Mouse (Mus musculus): ENCODE data around the gene Arnt2. TPM values are rescaled to one million over a fixed set of nuclear protein-coding genes. Genes with fewer than 3 reads are reported as not detected.

The Arnt2 gene
- total and polyA plus RNA-seq, 3 experiments: 0.03 to 0.27 (median 0.17) TPM

DNA sequence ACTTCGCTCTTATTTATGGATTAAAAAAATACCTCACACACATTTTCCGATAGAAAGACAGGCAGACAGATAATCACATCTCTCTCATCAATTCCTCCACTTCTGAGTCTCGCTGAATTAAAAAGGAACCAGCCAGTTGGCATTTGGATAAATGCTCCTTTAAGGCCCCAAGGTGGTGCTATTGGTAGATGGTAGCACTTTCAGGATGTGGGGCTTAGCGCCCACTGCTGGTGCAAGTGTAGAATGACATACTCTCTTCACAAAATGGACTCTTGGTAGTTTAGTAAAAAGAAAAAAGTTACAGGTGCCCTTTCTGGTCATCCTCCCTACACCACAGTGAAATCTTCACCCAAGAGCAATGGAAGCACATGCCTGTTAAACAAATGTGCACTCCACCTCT, 37.1 kb upstream of the Arnt2 start (continued):
- peak; percentile 98 to 100 for TF ChIP-seq CTCF (conservative IDR thresholded peaks at IDR 0.05 in 1 of 2, IDR thresholded peaks at IDR 0.05 in 1 of 2; ENCODE audit: low read depth in 2 of 2, low read length in 2 of 2)

DNA sequence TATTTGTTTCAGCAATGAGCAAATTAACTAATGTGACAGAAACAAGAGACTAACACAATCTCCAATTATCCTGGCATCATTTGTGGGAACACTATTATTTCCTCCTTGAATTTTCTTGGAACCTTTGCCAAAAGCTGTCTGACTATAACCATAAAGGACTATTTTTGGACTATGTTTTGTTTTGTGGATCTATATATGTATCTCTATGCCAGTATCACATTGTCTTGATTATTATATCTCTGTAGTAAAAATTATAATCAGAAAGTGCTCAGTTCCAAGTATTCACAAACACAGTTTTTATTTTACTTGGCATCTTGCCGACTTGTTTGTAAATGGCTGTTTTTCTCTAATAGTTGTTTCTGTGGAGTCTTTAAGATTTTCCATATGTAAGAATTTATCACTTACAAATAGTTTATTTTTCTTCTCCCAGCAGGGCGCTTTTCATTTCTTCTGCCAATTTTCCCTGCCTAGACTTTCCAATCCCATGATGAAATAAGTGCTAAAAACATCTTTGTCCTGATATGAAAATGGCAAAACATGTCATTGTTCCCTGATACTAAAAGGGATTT, 32.5 kb upstream of the Arnt2 start:
- no peak for DNase-seq (ENCODE audit: extremely low read depth)
- dilution Hi-C loops (cut with MboI; ENCODE audit: extremely low pct_ligation_motif_present, extremely low pct_unique_long_range_greater_than_20kb, low sequenced_read_pairs) (no loop called here), in situ Hi-C loops (cut with MboI; ENCODE audit: low pct_ligation_motif_present, low pct_unique_long_range_greater_than_20kb, low sequenced_read_pairs) (loop anchor here (25.0 kb wide), 1 partner anchor 345 kb away; no protein-coding TSS in a partner anchor)
- Histone ChIP-seq H3K9ac (ENCODE audit: insufficient read depth, low read depth) (no peak overlapping the region), H3K4me1 (ENCODE audit: control insufficient read depth in 1 of 2, insufficient read depth in 2 of 2) (no peaks in the 10 kb centered on the region), H3K79me2 (replicated peaks; ENCODE audit: control insufficient read depth, extremely low read depth, insufficient read depth, poor library complexity, severe bottlenecking) (no peaks in the 10 kb centered on the region), H3K4me2 (ENCODE audit: insufficient read depth, low read depth, poor library complexity, severe bottlenecking) (no peak overlapping the region), H3K9me3 (replicated peaks; ENCODE audit: low read length) (no peaks in the 10 kb centered on the region), H3K4me3 (replicated peaks in 1 of 3; ENCODE audit: low read depth in 2 of 3, low read length in 2 of 3, poor library complexity in 1 of 3) (no peak overlapping the region), H3K36me3 (replicated peaks in 1 of 2; ENCODE audit: control insufficient read depth in 1 of 2, insufficient read depth in 1 of 2, low read length in 1 of 2) (no peaks in the 10 kb centered on the region), H3K27me3 (replicated peaks) (no peaks in the 10 kb centered on the region), H3K27ac (ENCODE audit: insufficient read depth, low read depth) (no peak overlapping the region)
- TF ChIP-seq POLR2AphosphoS2 (IDR thresholded peaks at IDR 0.05; ENCODE audit: low read depth, low read length) (no peak), KAT2A (IDR thresholded peaks at IDR 0.05; ENCODE audit: insufficient replicate concordance, low read length) (no peak), MYC (IDR thresholded peaks at IDR 0.05; ENCODE audit: low read depth, low read length) (no peak), ELF1 (IDR thresholded peaks at IDR 0.05; ENCODE audit: low read depth, low read length) (no peak), ETS1 (conservative IDR thresholded peaks at IDR 0.05; ENCODE audit: low read depth, low read length) (no peak), MAZ (IDR thresholded peaks at IDR 0.05; ENCODE audit: low read depth, low read length) (no peak), CTCF (conservative IDR thresholded peaks at IDR 0.05 in 1 of 2, IDR thresholded peaks at IDR 0.05 in 1 of 2; ENCODE audit: low read depth in 2 of 2, low read length in 2 of 2) (no peak), BHLHE40 (IDR thresholded peaks at IDR 0.05; ENCODE audit: low read depth, low read length) (no peak), MEF2A (IDR thresholded peaks at IDR 0.05; ENCODE audit: borderline replicate concordance, low read depth, low read length) (no peak), UBTF (IDR thresholded peaks at IDR 0.05; ENCODE audit: low read depth, low read length) (no peak), SIN3A (IDR thresholded peaks at IDR 0.05; ENCODE audit: low read length) (no peak), USF2 (conservative IDR thresholded peaks at IDR 0.05; ENCODE audit: low read depth, low read length) (no peak), NELFE (IDR thresholded peaks at IDR 0.05; ENCODE audit: low read depth, low read length) (no peak), HCFC1 (IDR thresholded peaks at IDR 0.05; ENCODE audit: low read depth, low read length) (no peak), MXI1 (IDR thresholded peaks at IDR 0.05; ENCODE audit: low read depth, low read length) (no peak), GABPA (IDR thresholded peaks at IDR 0.05; ENCODE audit: insufficient replicate concordance, low read depth, low read length) (no peak)

DNA sequence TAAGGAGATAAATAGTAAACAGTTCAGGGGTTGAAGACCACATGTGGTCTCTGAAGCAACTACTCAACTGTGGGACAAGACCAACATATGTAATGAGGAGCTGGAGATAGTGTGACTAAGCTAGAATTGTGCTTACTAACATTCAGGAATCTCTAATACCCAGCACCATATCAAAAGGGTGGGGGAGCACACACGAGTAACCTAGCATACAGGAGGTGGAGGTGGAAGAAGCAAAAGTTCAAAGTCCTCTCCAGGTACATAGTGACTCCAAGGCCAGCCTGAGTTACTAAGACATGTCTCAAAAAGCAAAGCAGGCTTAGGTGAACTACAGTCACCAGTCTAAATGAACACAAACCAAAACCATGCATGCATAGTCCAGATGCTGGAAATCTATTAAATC, 29.6 kb upstream of the Arnt2 start:
- in situ Hi-C loops (cut with MboI; ENCODE audit: low pct_ligation_motif_present, low pct_unique_long_range_greater_than_20kb, low sequenced_read_pairs): loop anchor here (25.0 kb wide), 1 partner anchor 348 kb away; no protein-coding TSS in a partner anchor
- H3K9ac ChIP-seq (ENCODE audit: insufficient read depth, low read depth): no peak overlapping the region
- DNase-seq (ENCODE audit: extremely low read depth): no peak

More for the DNA sequence above, 29.6 kb upstream of the Arnt2 start:
- TF ChIP-seq ETS1 (conservative IDR thresholded peaks at IDR 0.05; ENCODE audit: low read depth, low read length) (no peak), UBTF (IDR thresholded peaks at IDR 0.05; ENCODE audit: low read depth, low read length) (no peak), GABPA (IDR thresholded peaks at IDR 0.05; ENCODE audit: insufficient replicate concordance, low read depth, low read length) (no peak), SMC3 (IDR thresholded peaks at IDR 0.05; ENCODE audit: low read depth, low read length) (no peak), CHD1 (IDR thresholded peaks at IDR 0.05; ENCODE audit: low read depth, low read length) (no peak), POLR2A (IDR thresholded peaks at IDR 0.05; ENCODE audit: low read depth, low read length) (no peak), EP300 (IDR thresholded peaks at IDR 0.05; ENCODE audit: low read length) (no peak), KAT2A (IDR thresholded peaks at IDR 0.05; ENCODE audit: insufficient replicate concordance, low read length) (no peak), MYC (IDR thresholded peaks at IDR 0.05; ENCODE audit: low read depth, low read length) (no peak), JUN (IDR thresholded peaks at IDR 0.05; ENCODE audit: insufficient read depth, low read depth, low read length) (no peak)
- H3K36me3 ChIP-seq (replicated peaks in 1 of 2; ENCODE audit: control insufficient read depth in 1 of 2, insufficient read depth in 1 of 2, low read length in 1 of 2): no peaks in the 10 kb centered on the region
- dilution Hi-C loops (cut with MboI; ENCODE audit: extremely low pct_ligation_motif_present, extremely low pct_unique_long_range_greater_than_20kb, low sequenced_read_pairs): no loop called here
- no peak overlapping the region for H3K4me2 ChIP-seq (ENCODE audit: insufficient read depth, low read depth, poor library complexity, severe bottlenecking)
- H3K79me2 ChIP-seq (replicated peaks; ENCODE audit: control insufficient read depth, extremely low read depth, insufficient read depth, poor library complexity, severe bottlenecking): no peaks in the 10 kb centered on the region
- H3K4me1 ChIP-seq (ENCODE audit: control insufficient read depth in 1 of 2, insufficient read depth in 2 of 2): no peaks in the 10 kb centered on the region
- H3K9me3 ChIP-seq (replicated peaks; ENCODE audit: low read length): no peaks in the 10 kb centered on the region
- no peak overlapping the region for H3K4me3 ChIP-seq (replicated peaks in 1 of 3; ENCODE audit: low read depth in 2 of 3, low read length in 2 of 3, poor library complexity in 1 of 3)
- no peaks in the 10 kb centered on the region for H3K27me3 ChIP-seq (replicated peaks)
- no peak overlapping the region for H3K27ac ChIP-seq (ENCODE audit: insufficient read depth, low read depth)
